Mouse (Mus musculus): ENCODE data around the gene Keap1.

DNA sequence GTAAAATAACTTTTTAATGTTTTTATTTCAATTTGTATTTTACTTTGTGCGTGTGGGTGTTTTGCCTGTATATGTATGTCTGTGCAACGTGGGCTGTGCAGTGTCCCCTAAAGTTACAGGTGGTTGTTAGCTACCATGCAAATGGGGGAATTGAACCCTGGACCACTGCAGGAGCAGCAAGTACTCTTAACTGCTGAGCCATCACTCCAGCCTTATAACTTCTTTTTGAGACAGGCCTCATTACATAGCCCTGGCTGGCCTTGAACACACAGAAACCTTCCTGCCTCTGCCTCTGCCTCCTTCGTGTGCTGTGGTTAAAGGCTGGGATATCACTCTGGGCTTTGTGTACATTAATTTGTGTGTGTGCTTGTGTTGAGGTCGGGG lies 296 bp upstream of the Keap1 start:
- TF ChIP-seq POLR2A (IDR thresholded peaks at IDR 0.05; ENCODE audit: low read depth, low read length): no peak
- TF ChIP-seq CTCF (IDR thresholded peaks at IDR 0.05; ENCODE audit: extremely low read depth, insufficient read depth, insufficient read length, insufficient replicate concordance): no peak
